Mouse (Mus musculus): ENCODE data around the gene Ssx2ip. TPM values are rescaled to one million over a fixed set of nuclear protein-coding genes. Genes with fewer than 3 reads are reported as not detected.

The Ssx2ip gene
- total and polyA plus RNA-seq, 3 experiments: 12.8 to 64.0 (median 58.6) TPM

- ATAC-seq (ENCODE audit: extremely low read depth, insufficient number of reproducible peaks, low FRiP score, poor library complexity, severe bottlenecking) (no peak), DNase-seq (ENCODE audit: low spot score) (no peak)
- peaks cover 6% of the 10 kb centered on the region for H3K9me3 ChIP-seq (replicated peaks)
- no peak for TF ChIP-seq POLR2AphosphoS5 (IDR thresholded peaks at IDR 0.05; ENCODE audit: insufficient replicate concordance, low read depth, low read length)
- TF ChIP-seq GATA2 (IDR thresholded peaks at IDR 0.05; ENCODE audit: borderline replicate concordance, low read depth, low read length): no peak
- no peak for TF ChIP-seq CTCF (IDR thresholded peaks at IDR 0.05; ENCODE audit: low read depth, low read length)
- no peak for TF ChIP-seq GATA1 (IDR thresholded peaks at IDR 0.05; ENCODE audit: borderline replicate concordance, low read length)
- TF ChIP-seq TAL1 (conservative IDR thresholded peaks at IDR 0.05; ENCODE audit: low read depth, low read length): no peak
- H3K4me1 ChIP-seq (ENCODE audit: insufficient read depth, low read depth, low read length): no peaks in the 10 kb centered on the region
- peaks cover 63% of the 10 kb centered on the region for H3K36me3 ChIP-seq (replicated peaks)
- H3K4me3 ChIP-seq (ENCODE audit: low read depth, low read length): no peak overlapping the region
- H3K27me3 ChIP-seq (ENCODE audit: insufficient read depth, low read length): no peaks in the 10 kb centered on the region
Observed at GRCm38 (mm10) chr3:146443380-146443779, 38.9 kb downstream of the Ssx2ip start.

DNA sequence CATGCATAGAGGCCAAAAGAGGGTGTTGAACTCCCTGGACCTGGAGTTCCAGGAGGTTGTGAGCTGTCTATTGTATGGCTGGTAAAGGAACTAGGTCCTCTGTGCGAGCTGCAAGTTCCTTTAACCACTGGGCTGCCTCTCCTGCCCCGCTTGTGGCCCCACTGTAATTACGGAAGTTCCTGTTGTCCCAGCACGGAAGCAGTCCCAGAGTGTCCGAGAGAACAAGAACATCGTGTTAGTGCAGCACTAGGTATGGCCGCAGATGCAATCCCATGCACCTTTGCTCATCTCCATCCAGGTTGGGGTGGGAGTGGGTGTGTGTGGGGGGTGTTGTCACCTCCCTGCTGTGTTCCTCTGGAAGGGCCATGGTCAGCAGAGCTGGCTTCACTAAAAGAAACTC lies 40.4 kb downstream of the Ssx2ip start:
- TF ChIP-seq GATA1 (IDR thresholded peaks at IDR 0.05; ENCODE audit: borderline replicate concordance, low read length) (no peak), CTCF (IDR thresholded peaks at IDR 0.05; ENCODE audit: low read depth, low read length) (no peak), TAL1 (conservative IDR thresholded peaks at IDR 0.05; ENCODE audit: low read depth, low read length) (no peak), POLR2AphosphoS5 (IDR thresholded peaks at IDR 0.05; ENCODE audit: insufficient replicate concordance, low read depth, low read length) (no peak), GATA2 (IDR thresholded peaks at IDR 0.05; ENCODE audit: borderline replicate concordance, low read depth, low read length) (no peak)
- no peak for DNase-seq (ENCODE audit: low spot score)
- no peak overlapping the region for H3K4me3 ChIP-seq (ENCODE audit: low read depth, low read length)
- H3K36me3 ChIP-seq (replicated peaks): peaks cover 55% of the 10 kb centered on the region
- ATAC-seq (ENCODE audit: extremely low read depth, insufficient number of reproducible peaks, low FRiP score, poor library complexity, severe bottlenecking): no peak
- H3K4me1 ChIP-seq (ENCODE audit: insufficient read depth, low read depth, low read length): peaks cover under 1% of the 10 kb centered on the region
- no peaks in the 10 kb centered on the region for H3K27me3 ChIP-seq (ENCODE audit: insufficient read depth, low read length)
- H3K9me3 ChIP-seq (replicated peaks): peaks cover 6% of the 10 kb centered on the region

DNA sequence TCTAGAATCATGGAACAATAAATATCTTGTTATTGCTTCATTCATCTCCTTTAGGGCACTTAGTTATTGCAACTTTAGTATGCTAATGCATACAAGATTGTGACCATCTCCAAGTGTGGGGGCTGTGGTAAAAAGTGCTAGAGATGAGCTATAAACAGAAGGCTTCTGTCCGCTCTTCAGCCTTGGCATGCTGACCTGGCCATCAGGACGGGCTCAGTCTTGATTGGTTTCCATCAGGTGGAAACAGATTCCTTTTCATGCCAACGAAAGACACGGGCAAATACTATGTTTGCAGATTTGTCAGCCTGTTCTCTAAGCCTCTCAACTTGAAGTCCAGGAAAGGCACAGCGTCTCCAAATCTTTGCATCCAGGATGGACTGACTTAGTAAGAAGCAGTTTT lies 42.7 kb downstream of the Ssx2ip start:
- no peak for TF ChIP-seq TAL1 (conservative IDR thresholded peaks at IDR 0.05; ENCODE audit: low read depth, low read length)
- TF ChIP-seq GATA1 (IDR thresholded peaks at IDR 0.05; ENCODE audit: borderline replicate concordance, low read length): no peak
- no peak for TF ChIP-seq POLR2AphosphoS5 (IDR thresholded peaks at IDR 0.05; ENCODE audit: insufficient replicate concordance, low read depth, low read length)
- TF ChIP-seq CTCF (IDR thresholded peaks at IDR 0.05; ENCODE audit: low read depth, low read length): no peak
- no peak for TF ChIP-seq GATA2 (IDR thresholded peaks at IDR 0.05; ENCODE audit: borderline replicate concordance, low read depth, low read length)
- H3K36me3 ChIP-seq (replicated peaks): peaks cover 38% of the 10 kb centered on the region
- no peak for DNase-seq (ENCODE audit: low spot score)
- H3K9me3 ChIP-seq (replicated peaks): peaks cover 6% of the 10 kb centered on the region
- H3K4me3 ChIP-seq (ENCODE audit: low read depth, low read length): no peak overlapping the region
- ATAC-seq (ENCODE audit: extremely low read depth, insufficient number of reproducible peaks, low FRiP score, poor library complexity, severe bottlenecking): no peak
- peaks cover 20% of the 10 kb centered on the region for H3K4me1 ChIP-seq (ENCODE audit: insufficient read depth, low read depth, low read length)
- H3K27me3 ChIP-seq (ENCODE audit: insufficient read depth, low read length): no peaks in the 10 kb centered on the region

- ATAC-seq (ENCODE audit: extremely low read depth, insufficient number of reproducible peaks, low FRiP score, poor library complexity, severe bottlenecking) (no peak), DNase-seq (ENCODE audit: low spot score) (no peak)
- H3K4me3 ChIP-seq (ENCODE audit: low read depth, low read length): no peak overlapping the region
Observed at GRCm38 (mm10) chr3:146447598-146447997, 43.2 kb downstream of the Ssx2ip start.

DNA sequence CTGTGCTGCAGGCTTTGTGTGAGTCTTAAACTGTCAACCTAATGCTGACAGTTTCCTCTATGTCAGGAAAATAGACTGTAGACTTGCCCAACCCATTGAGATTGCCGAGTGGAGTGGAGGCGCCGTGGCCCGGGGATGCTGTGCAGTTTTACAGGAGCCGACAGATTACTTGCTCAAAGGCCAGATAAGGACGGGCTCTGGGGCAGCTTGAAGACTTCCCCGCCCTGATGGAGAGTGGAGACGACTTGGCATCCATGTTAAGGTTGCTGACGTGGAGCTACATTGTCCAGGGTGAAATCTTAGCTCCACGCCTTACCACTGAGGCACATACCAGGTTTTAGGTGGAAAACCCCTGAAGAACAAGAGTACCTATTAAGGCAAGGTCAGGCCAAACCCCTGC lies 43.9 kb downstream of the Ssx2ip start:
- no peak for DNase-seq (ENCODE audit: low spot score)

More at GRCm38 (mm10) chr3:146447598-146447997, 43.2 kb downstream of the Ssx2ip start:
- Histone ChIP-seq H3K27me3 (ENCODE audit: insufficient read depth, low read length) (no peaks in the 10 kb centered on the region), H3K36me3 (replicated peaks) (peaks cover 34% of the 10 kb centered on the region), H3K9me3 (replicated peaks) (peaks cover 6% of the 10 kb centered on the region), H3K4me1 (ENCODE audit: insufficient read depth, low read depth, low read length) (peaks cover 21% of the 10 kb centered on the region)
- TF ChIP-seq GATA2 (IDR thresholded peaks at IDR 0.05; ENCODE audit: borderline replicate concordance, low read depth, low read length): no peak

GRCm38 (mm10) chr3:146448969-146449368 lies 44.5 kb downstream of the Ssx2ip start:
- no peak for ATAC-seq (ENCODE audit: extremely low read depth, insufficient number of reproducible peaks, low FRiP score, poor library complexity, severe bottlenecking)
- Histone ChIP-seq H3K4me3 (ENCODE audit: low read depth, low read length) (no peak overlapping the region), H3K27me3 (ENCODE audit: insufficient read depth, low read length) (no peaks in the 10 kb centered on the region), H3K36me3 (replicated peaks) (peaks cover 29% of the 10 kb centered on the region), H3K9me3 (replicated peaks) (peaks cover 6% of the 10 kb centered on the region), H3K4me1 (ENCODE audit: insufficient read depth, low read depth, low read length) (peaks cover 21% of the 10 kb centered on the region)
- TF ChIP-seq TAL1 (conservative IDR thresholded peaks at IDR 0.05; ENCODE audit: low read depth, low read length) (no peak), GATA2 (IDR thresholded peaks at IDR 0.05; ENCODE audit: borderline replicate concordance, low read depth, low read length) (no peak), CTCF (IDR thresholded peaks at IDR 0.05; ENCODE audit: low read depth, low read length) (no peak), GATA1 (IDR thresholded peaks at IDR 0.05; ENCODE audit: borderline replicate concordance, low read length) (no peak), POLR2AphosphoS5 (IDR thresholded peaks at IDR 0.05; ENCODE audit: insufficient replicate concordance, low read depth, low read length) (no peak)
- no peak for DNase-seq (ENCODE audit: low spot score)

More for the DNA sequence above, 43.9 kb downstream of the Ssx2ip start:
- Histone ChIP-seq H3K4me3 (ENCODE audit: low read depth, low read length) (no peak overlapping the region), H3K4me1 (ENCODE audit: insufficient read depth, low read depth, low read length) (peaks cover 21% of the 10 kb centered on the region), H3K27me3 (ENCODE audit: insufficient read depth, low read length) (no peaks in the 10 kb centered on the region), H3K36me3 (replicated peaks) (peaks cover 34% of the 10 kb centered on the region), H3K9me3 (replicated peaks) (peaks cover 6% of the 10 kb centered on the region)
- no peak for ATAC-seq (ENCODE audit: extremely low read depth, insufficient number of reproducible peaks, low FRiP score, poor library complexity, severe bottlenecking)
- TF ChIP-seq GATA1 (IDR thresholded peaks at IDR 0.05; ENCODE audit: borderline replicate concordance, low read length) (no peak), GATA2 (IDR thresholded peaks at IDR 0.05; ENCODE audit: borderline replicate concordance, low read depth, low read length) (no peak), CTCF (IDR thresholded peaks at IDR 0.05; ENCODE audit: low read depth, low read length) (no peak), POLR2AphosphoS5 (IDR thresholded peaks at IDR 0.05; ENCODE audit: insufficient replicate concordance, low read depth, low read length) (no peak), TAL1 (conservative IDR thresholded peaks at IDR 0.05; ENCODE audit: low read depth, low read length) (no peak)

Data from G1E (cell line).